7 mouse cellular contexts compared by ENCODE assay signal in genomic region chr7:30280670-30281138, GRCm38 (mm10). TPM values are rescaled to one million over a fixed set of nuclear protein-coding genes. Genes with fewer than 3 reads are reported as not detected.
A peak's percentile ranks its signal among the peaks of the same experiment; 100 is the strongest.
DNase-seq lines count a peak whose midpoint lies in the region; ATAC-seq lines count a peak whose summit lies in the region.

No protein-coding gene starts in this region.

- H3K4me1 ChIP-seq in intestine, embryonic 16.5 days (ENCODE audit: control insufficient read depth, insufficient read depth, low read length) = peaks cover 7% of the 10 kb centered on the region; the same call in 1 of the 2 replicates
- H3K4me1 ChIP-seq in midbrain, embryonic 11.5 days (ENCODE audit: control insufficient read depth, insufficient read depth, low read length) = peaks cover 11% of the 10 kb centered on the region

- no peaks in the 10 kb centered on the region for H3K9me3 ChIP-seq in intestine, embryonic 16.5 days (ENCODE audit: control insufficient read depth, low read length)
- H3K9me3 ChIP-seq in midbrain, embryonic 11.5 days (ENCODE audit: control insufficient read depth, low read length) = no peaks in the 10 kb centered on the region

- H3K4me2 ChIP-seq in intestine, embryonic 16.5 days (ENCODE audit: low read depth, low read length) = peak overlapping the region; percentile 93
- H3K4me2 ChIP-seq in midbrain, embryonic 11.5 days = peak overlapping the region; percentile 85

- no peaks in the 10 kb centered on the region for H3K27me3 ChIP-seq in intestine, embryonic 16.5 days (replicated peaks; ENCODE audit: control insufficient read depth, insufficient read depth, low read length)
- no peaks in the 10 kb centered on the region for H3K27me3 ChIP-seq in midbrain, embryonic 11.5 days (ENCODE audit: control insufficient read depth, insufficient read depth, low read length)

- DNase-seq in adrenal gland, adult 8-10 months = peak; percentile 89
- peak; percentile 79 for DNase-seq in embryo, embryonic 9.5 days (ENCODE audit: extremely low spot score)
- peak; percentile 72 to 87 for DNase-seq in gastrocnemius, postnatal 4 days (ENCODE audit: low spot score in 2 of 2)
- DNase-seq in left cerebral cortex, postnatal 36 days (ENCODE audit: low spot score in 2 of 2) = peak; percentile 85 to 86
- DNase-seq in midbrain, embryonic 11.5 days (ENCODE audit: low spot score, missing footprints) = peak; percentile 97
- peak; percentile 93 for DNase-seq in skeletal muscle tissue, adult 2 months (ENCODE audit: low read depth, low spot score)

- no peaks in the 10 kb centered on the region for H3K36me3 ChIP-seq in intestine, embryonic 16.5 days (ENCODE audit: control insufficient read depth, insufficient read depth, low read length)
- H3K36me3 ChIP-seq in midbrain, embryonic 11.5 days (ENCODE audit: control insufficient read depth, insufficient read depth, low read length) = no peaks in the 10 kb centered on the region

- peak; percentile 86 for ATAC-seq in intestine, embryonic 16.5 days
- ATAC-seq in midbrain, embryonic 11.5 days (ENCODE audit: low FRiP score) = peak; percentile 84

- peak overlapping the region; percentile 99 for H3K27ac ChIP-seq in intestine, embryonic 16.5 days (ENCODE audit: low read length)
- H3K27ac ChIP-seq in midbrain, embryonic 11.5 days (ENCODE audit: low read depth, low read length) = peak overlapping the region; percentile 94

- peak overlapping the region; percentile 82 for H3K4me3 ChIP-seq in intestine, embryonic 16.5 days (ENCODE audit: low read length)
- peak overlapping the region; percentile 75 for H3K4me3 ChIP-seq in midbrain, embryonic 11.5 days (ENCODE audit: low read depth, low read length)

- intact Hi-C loops in left cerebral cortex, postnatal 36 days (cut with DNase I) = loop anchor here (5.0 kb wide), 1 partner anchor 48 kb away; the partner anchor contains the start of genes Polr2i and Tbcb

- WGBS in intestine, embryonic 16.5 days = under 1% methylated on average over 20 of the region's 20 CpGs
- WGBS in midbrain, embryonic 11.5 days = under 1% methylated on average over 20 of the region's 20 CpGs

- peak overlapping the region; percentile 57 for H3K9ac ChIP-seq in intestine, embryonic 16.5 days (ENCODE audit: low read depth, low read length)
- H3K9ac ChIP-seq in midbrain, embryonic 11.5 days (ENCODE audit: low read length) = peak overlapping the region; percentile 68

RNA-seq across cellular contexts. Expression of gene Wdr62, which starts 0.5 kb away (rescaled TPM):
- total RNA-seq in adrenal gland, adult 8-10 months (2022) = 1 to 10 TPM; 2.7 to 7.5 (median 4.5) TPM
- total RNA-seq in gastrocnemius, postnatal 4 days (2021) = 1 to 10 TPM; 5.5 to 7.4 TPM
- polyA plus RNA-seq in intestine, embryonic 16.5 days (2015; fragmentation: Nextera tagmentation; extraction: Ambion mirVana) = 5.7 and 7.3 TPM in 2 replicates
- total RNA-seq in left cerebral cortex, postnatal 36 days (2021) = 1 to 10 TPM; 1.0 to 1.1 TPM
- polyA plus RNA-seq in midbrain, embryonic 11.5 days (2014; fragmentation: Nextera tagmentation; extraction: Ambion mirVana) = 11.3 and 11.5 TPM in 2 replicates

RNA-seq across cellular contexts. Expression of gene Thap8, which starts 0.8 kb away (rescaled TPM):
- total RNA-seq in adrenal gland, adult 8-10 months (2022) = under 1 TPM in 2 of 4 experiments, not detected in 2; 0.21 to 0.97 TPM
- under 1 TPM; 0.29 to 0.96 TPM for total RNA-seq in gastrocnemius, postnatal 4 days (2021)
- 0.22 and 0.37 TPM in 2 replicates for polyA plus RNA-seq in intestine, embryonic 16.5 days (2015; fragmentation: Nextera tagmentation; extraction: Ambion mirVana)
- under 1 TPM; 0.32 to 0.41 TPM for total RNA-seq in left cerebral cortex, postnatal 36 days (2021)
- polyA plus RNA-seq in midbrain, embryonic 11.5 days (2014; fragmentation: Nextera tagmentation; extraction: Ambion mirVana) = 0.19 and 0.28 TPM in 2 replicates

RNA-seq across cellular contexts. Expression of gene Clip3, which starts 10.8 kb away (rescaled TPM):
- total RNA-seq in adrenal gland, adult 8-10 months (2022) = 10 to 100 TPM; 20.8 to 35.8 (median 30.0) TPM
- total RNA-seq in gastrocnemius, postnatal 4 days (2021) = 10 to 100 TPM; 29.8 to 42.1 TPM
- polyA plus RNA-seq in intestine, embryonic 16.5 days (2015; fragmentation: Nextera tagmentation; extraction: Ambion mirVana) = 20.9 and 22.1 TPM in 2 replicates
- 100 to 1,000 TPM; 491 to 494 TPM for total RNA-seq in left cerebral cortex, postnatal 36 days (2021)
- 66.6 and 92.0 TPM in 2 replicates for polyA plus RNA-seq in midbrain, embryonic 11.5 days (2014; fragmentation: Nextera tagmentation; extraction: Ambion mirVana)

RNA-seq across cellular contexts. Expression of gene Alkbh6, which starts 27.8 kb away (rescaled TPM):
- 100 to 1,000 TPM in 1 of 4 experiments, 10 to 100 TPM in 3; 60.5 to 112 (median 82.7) TPM for total RNA-seq in adrenal gland, adult 8-10 months (2022)
- total RNA-seq in gastrocnemius, postnatal 4 days (2021) = 10 to 100 TPM; 25.0 to 26.5 TPM
- 68.8 and 70.6 TPM in 2 replicates for polyA plus RNA-seq in intestine, embryonic 16.5 days (2015; fragmentation: Nextera tagmentation; extraction: Ambion mirVana)
- 10 to 100 TPM; 58.7 to 65.2 TPM for total RNA-seq in left cerebral cortex, postnatal 36 days (2021)
- polyA plus RNA-seq in midbrain, embryonic 11.5 days (2014; fragmentation: Nextera tagmentation; extraction: Ambion mirVana) = 84.3 and 86.0 TPM in 2 replicates

RNA-seq across cellular contexts. Expression of gene Syne4, which starts 33.9 kb away (rescaled TPM):
- 100 to 1,000 TPM in 1 of 4 experiments, 10 to 100 TPM in 3; 22.5 to 102 (median 57.8) TPM for total RNA-seq in adrenal gland, adult 8-10 months (2022)
- total RNA-seq in gastrocnemius, postnatal 4 days (2021) = 1 to 10 TPM; 2.5 to 3.8 TPM
- polyA plus RNA-seq in intestine, embryonic 16.5 days (2015; fragmentation: Nextera tagmentation; extraction: Ambion mirVana) = 58.9 and 59.7 TPM in 2 replicates
- 1 to 10 TPM; 6.4 to 9.1 TPM for total RNA-seq in left cerebral cortex, postnatal 36 days (2021)
- 8.2 and 8.4 TPM in 2 replicates for polyA plus RNA-seq in midbrain, embryonic 11.5 days (2014; fragmentation: Nextera tagmentation; extraction: Ambion mirVana)

Comparison
In these comparisons a context has a peak if more than half of its experiments do, and no peak if none do; other contexts are left out.
1. Peak in every context shown above with its lines: DNase-seq, ATAC-seq, H3K4me3 ChIP-seq and H3K27ac ChIP-seq.
2. RNA of gene Clip3, which starts 10.8 kb away (total RNA-seq): 491 to 494 TPM in left cerebral cortex, postnatal 36 days; 29.8 to 42.1 TPM in gastrocnemius, postnatal 4 days and 20.8 to 35.8 TPM in adrenal gland, adult 8-10 months; every median in the first group is over 10 times any median in the second.